Mouse (Mus musculus): ENCODE measurements around the gene Bace2. TPM values are rescaled to one million over a fixed set of nuclear protein-coding genes. Genes with fewer than 3 reads are reported as not detected.

Gene Bace2
- total RNA-seq, 2 experiments from 2014 or later: 14.7 to 18.6 TPM

DNA sequence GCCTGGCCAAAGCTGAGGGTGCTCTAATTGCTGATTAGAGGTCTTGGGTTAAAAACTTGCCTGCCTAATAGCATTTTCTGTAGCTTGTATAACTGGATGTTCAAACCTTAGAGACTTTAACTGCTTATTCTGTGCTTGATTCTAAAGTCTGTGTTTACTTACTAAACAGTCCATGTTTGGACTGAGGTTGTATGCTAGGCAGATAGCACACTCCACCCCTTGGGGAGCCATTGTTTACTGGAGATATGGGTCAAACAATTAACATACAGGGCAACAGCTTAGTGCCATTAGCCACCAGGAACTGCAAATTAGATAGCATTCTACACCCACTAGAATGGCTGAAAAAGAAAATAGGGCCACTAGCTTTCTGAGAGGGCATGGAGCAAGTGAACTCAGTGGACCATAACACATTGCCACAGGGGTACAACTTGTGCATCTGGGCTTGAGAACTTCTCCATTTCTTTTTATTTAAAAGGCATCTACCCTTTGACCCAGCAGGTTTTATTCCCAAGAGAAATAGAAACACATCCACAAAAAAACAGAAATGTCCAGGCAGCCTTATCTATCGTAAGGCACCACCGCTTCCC lies 41.5 kb downstream of the Bace2 start:
- intact Hi-C loops (cut with DNase I): no loop called here
- no peak for DNase-seq (ENCODE audit: low spot score)

DNA sequence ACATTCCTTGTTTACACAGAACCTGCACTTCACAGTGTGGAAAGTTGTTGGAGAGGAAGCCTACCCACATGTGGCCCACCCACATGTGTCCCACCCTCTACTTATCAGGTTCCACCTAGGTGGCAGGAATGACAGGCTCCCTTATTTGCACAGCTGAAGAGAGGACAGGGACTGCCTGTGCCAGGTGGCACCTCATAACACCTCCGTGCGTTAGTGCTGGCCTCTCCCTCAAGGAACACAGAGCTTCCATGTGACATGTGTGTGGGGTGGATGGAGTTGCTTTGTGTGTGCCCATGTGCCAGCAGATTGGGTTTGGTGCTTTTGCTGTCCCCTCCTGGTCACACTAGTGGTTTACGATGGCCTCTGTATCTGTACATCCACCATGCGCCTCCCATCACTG lies 43.4 kb downstream of the Bace2 start:
- DNase-seq (ENCODE audit: low spot score): no peak
- intact Hi-C loops (cut with DNase I): no loop called here

DNA sequence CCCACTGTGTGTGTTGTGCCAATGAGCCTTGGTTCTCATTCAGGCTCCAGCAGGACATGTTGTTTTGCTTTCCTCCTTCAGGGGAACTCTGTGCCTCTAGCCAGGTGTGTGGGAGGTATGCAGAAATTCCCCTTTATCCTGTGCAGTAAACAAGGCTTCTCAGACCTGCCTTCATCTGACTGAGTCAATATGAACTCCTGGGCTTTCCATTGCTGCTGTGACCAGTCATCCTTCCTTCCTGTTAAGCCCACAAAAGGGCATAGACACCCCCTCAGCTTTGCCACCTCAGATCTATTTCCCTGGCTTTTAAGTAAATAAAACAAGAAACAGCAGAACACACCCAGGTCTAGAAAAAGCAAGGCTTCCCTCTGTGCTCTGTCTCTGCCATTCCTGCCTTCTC lies 45.2 kb downstream of the Bace2 start:
- intact Hi-C loops (cut with DNase I): no loop called here
- DNase-seq (ENCODE audit: low spot score): no peak

DNA sequence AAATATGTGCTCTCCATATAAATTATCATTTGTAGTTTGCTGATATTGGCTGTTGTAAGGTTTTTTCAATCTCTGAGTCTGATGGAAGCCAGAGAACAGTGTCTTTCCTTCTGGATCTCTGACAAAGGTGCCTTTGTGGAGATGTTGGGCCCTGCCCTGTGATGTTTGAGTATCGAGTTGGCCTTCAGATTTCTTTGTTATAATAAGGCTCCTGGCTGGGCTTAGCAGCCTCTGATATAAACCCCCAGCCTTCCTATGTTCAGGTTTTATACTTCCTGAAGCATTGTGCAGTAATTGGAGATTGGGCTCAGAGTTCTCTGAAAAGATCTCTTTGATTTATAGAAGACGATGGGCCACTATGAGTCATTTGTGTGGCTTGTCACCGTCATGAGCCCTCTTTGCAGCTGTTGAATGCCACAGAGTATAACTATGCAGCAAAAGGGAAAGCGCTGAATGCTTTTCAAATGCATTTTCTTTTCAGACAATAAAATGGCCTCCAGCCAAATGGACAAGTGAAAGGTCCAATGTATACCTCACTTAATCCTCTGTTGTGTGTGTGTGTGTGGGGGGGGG lies 45.8 kb downstream of the Bace2 start:
- intact Hi-C loops (cut with DNase I): no loop called here
- no peak for DNase-seq (ENCODE audit: low spot score)

DNA sequence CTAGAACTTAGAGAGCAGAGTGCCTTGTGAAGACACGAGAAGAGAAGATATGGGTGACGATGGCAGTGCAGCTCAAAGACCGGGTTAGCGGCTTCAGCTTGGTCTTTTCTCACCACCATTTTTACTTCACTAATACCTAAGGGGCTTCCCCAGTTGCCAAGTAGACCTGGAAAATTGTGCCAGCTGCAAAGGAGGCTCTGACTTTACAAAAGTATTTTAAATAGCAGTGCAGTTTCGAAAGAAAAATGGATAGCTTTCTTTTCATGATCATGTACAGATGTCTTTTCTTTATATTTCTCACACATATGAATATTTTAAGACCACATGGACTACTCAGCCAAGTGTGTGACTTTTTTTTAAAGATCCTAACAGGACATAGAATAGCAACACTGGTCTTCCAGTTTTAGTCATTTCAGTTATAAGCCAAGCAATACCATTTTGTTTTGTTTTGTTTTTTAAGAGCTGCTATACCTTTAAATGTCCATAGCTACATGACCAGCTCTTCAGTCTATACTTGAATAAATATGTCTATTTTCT lies 49.0 kb downstream of the Bace2 start:
- no peak for DNase-seq (ENCODE audit: low spot score)
- intact Hi-C loops (cut with DNase I): no loop called here

DNA sequence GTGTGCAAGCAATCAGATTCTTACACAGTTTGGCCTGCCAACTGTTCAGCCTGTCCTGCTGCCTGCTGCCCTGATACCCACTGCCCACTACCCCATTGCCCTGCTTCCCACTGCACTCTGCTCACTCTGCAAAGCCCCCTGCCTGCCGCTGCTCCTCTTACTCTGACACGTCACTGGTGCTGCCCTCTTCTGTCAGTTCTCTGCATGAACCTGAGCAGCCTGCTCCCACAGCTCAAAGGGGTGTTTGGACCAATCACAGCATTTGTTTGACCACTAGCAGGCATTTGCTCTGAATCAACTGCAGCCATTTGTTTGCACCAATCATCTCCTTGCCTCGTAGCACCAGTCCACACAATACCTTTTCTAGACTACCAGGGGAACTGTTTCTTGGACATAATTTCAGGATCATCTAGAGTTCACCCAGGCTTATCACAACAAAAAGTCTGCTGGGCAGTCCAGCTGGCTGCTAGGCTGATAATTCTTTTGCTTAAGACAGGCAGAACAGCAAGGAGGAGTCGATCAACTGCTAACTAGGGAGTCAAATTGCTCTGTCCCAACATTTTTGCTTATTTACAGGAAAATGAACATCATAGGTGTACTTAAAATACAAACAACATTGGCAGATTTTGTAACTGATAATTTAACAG lies 61.5 kb downstream of the Bace2 start:
- intact Hi-C loops (cut with DNase I): loop anchor here (2.0 to 5.0 kb wide), 2 partner anchors 61 to 105 kb away; partner anchors contain the start of gene Bace2
- DNase-seq (ENCODE audit: low spot score): peak; percentile 18

DNA sequence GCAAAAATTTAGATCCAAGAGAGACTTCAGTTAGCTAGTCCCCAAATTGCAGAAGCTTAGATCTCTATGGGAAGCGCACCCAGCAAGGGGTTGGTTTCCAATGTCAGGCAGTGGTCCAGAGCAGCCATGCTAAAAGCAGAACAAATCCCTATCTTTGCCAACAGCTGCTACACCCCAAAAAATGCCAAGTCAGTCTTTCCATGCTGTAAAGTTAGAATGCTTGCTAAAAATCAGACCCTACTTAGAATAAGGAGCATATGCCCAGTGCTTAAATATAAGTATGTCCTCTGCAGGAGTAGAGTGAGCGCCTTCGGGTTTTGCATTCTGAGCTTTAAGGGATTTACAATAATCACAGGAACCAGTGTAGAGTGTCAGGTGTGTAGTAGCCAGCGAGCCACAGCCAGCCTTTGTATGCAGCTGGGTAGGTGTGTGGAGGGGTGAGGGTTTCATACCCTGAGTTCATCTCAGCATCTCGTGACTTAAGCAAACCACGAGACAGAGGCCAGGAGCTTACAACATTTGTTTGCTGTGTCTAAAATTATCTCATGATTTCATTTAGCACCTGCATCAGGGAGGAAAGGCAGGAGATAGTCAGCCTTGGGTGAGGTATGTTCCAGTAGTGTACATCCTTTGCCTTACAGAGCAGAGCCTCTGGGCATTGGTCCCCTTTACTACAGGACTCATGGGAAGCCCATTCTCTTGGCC lies 62.4 kb downstream of the Bace2 start:
- no peak for DNase-seq (ENCODE audit: low spot score)
- intact Hi-C loops (cut with DNase I): loop anchor here (2.0 to 5.0 kb wide), 2 partner anchors 62 to 106 kb away; partner anchors contain the start of gene Bace2

DNA sequence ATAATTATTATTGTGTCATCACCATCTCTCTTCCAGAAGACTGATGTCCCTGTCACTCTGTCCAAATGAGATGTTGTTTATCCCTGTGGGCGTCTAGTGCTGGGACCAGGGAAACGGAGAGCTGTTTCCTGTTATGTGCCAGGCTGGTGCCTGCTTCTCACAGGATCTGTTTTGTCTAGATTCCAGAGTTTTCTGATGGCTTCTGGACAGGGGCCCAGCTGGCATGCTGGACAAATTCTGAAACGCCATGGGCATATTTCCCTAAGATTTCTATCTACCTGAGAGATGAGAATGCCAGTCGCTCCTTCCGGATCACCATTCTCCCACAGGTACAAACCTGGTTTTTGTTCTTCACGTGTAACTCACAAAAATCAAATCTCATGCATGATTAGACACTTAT lies 65.1 kb downstream of the Bace2 start:
- intact Hi-C loops (cut with DNase I): no loop called here
- DNase-seq (ENCODE audit: low spot score): no peak

DNA sequence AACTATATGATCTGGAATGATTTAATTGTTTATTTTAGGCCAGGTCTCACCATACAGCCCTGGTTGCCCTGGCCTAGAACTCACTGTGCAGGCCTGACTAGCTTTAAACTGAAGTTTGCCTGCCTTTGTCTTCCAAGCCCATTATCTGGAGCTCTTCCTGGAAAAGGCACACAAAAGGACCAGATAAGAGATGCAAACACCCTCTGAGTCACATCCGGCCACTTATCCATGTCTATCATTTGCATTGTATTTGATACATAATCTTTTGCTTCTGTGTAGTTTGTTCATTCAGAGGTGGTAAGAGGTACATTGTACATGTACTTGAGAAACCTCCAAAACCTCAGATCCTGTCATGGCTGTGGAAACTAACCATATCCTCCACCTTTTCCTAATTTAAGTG lies 67.1 kb downstream of the Bace2 start:
- intact Hi-C loops (cut with DNase I): no loop called here
- no peak for DNase-seq (ENCODE audit: low spot score)

DNA sequence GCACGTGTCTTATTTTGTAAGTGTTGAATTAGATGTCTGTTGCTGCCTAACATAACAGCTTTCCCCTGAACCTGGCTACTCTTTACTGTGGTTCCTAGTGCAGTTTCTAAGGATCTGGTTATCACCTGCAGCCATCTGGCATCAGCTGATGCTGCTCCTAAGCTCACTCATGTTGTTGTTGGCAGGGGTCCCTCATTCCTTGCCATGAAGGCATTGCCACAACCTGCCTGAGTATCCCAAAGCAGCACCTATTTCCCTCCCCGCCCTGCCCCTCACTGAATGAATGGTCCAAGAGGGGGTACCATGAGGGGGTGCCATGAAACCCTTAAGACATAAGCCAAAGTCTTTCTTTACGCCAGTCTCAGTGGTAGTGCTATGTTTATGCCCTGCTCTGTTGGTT lies 71.5 kb downstream of the Bace2 start:
- intact Hi-C loops (cut with DNase I): no loop called here
- no peak for DNase-seq (ENCODE audit: low spot score)

DNA sequence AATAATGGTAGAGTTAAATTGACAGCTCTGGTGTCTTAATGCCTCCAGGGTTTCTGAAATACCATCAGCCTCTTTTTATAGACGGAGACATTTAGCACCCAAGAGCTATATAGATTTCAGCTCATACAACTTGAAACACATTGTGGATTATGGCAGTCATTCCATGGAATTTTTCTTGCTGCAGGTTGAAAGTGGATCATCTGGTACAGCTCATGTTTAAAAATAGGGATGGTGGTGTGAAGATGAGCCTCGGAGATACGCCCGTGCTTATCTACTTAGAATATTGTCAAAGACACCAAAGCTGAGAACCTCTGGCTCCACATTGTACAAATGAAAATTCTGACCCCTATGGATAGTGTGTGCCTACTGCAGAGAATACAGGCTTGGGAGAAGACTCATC lies 73.5 kb downstream of the Bace2 start:
- no peak for DNase-seq (ENCODE audit: low spot score)
- intact Hi-C loops (cut with DNase I): no loop called here

DNA sequence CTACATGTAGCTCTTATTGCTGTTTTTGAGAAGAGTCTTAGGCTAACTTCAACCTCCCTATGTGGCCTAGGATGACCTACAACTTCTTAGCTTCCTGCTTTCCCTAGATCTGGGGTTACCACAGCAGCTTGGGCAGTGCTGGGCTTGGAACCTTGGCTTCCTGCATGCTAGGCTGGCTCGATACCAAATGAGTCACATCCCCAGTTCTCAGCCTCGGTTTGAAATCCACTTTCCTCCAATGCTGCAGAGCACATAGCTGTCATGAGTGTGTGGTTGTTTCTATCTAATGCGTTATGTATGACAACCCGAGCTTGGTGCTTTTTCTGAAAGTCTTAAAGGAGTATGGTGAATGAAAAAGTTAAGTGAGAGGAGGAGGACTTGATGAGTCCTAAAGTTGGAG lies 74.8 kb downstream of the Bace2 start:
- peak; percentile 43 for DNase-seq (ENCODE audit: low spot score)
- intact Hi-C loops (cut with DNase I): no loop called here

DNA sequence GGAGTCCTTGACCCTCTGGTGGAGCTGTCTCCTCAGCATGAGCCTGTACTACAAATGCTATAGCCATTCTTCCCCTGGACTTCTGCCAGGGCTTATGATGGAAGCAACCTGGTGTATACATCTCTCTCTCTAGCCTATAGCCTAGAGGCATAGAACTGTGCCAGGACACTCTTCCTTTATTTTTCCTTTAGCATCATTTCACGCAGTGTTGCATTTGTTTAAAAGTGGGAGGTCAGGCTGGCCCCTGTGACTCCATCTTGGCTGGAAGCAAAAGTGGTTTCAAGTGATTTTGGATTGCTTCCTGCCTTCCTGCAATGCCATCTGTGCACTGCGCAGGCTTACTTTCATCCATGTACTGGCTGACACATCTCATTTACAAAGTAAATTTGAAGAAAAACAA lies 77.7 kb downstream of the Bace2 start:
- intact Hi-C loops (cut with DNase I): no loop called here
- DNase-seq (ENCODE audit: low spot score): no peak

DNA sequence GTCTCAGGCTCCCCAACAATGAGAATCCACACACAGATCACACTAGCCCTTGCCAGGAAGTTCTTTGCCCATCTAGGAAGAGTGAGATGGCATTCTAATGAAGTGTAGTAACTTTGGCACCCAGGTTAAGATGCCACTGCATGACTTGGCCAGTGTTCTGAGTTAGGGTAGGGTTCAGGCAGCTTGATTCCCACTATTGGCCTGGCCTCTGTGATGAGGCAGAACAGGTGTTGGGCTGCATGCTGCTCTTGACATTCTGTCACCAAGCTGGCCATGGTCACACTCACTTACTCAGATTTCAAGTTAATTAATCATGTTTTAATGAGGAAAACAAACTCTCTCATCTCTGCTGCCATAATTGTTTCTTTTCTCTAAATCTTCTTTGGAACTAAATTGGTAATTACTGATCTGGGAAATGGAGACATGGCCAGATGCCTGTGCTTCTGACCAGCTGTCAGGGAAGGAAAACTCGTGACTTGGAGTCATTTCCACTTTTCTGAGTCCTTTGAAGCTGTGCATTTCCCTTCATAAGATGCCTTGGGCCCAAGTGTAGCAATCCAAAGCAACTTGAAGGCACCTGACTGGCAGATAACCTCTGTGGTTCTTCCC lies 81.0 kb downstream of the Bace2 start:
- intact Hi-C loops (cut with DNase I): no loop called here
- DNase-seq (ENCODE audit: low spot score): no peak

DNA sequence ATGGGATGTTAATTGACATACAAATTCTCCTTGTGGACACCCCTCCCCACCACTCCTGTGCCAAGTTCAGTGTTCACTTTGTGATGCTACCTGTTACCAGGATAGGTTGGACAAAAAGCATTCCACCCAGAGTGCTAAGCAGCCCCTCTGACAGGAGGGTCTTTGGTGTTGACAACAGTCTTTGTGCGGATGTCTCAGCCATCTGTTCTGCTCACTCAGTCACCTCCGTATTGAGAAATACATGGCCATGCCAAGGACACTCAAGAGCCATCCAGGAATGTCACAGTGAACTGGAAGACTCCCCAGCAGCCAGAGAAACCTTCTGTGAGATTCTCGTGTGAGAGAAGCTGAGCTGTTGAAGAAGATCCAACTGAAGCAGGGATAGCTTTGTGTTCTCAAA lies 81.6 kb downstream of the Bace2 start:
- intact Hi-C loops (cut with DNase I): no loop called here
- no peak for DNase-seq (ENCODE audit: low spot score)

DNA sequence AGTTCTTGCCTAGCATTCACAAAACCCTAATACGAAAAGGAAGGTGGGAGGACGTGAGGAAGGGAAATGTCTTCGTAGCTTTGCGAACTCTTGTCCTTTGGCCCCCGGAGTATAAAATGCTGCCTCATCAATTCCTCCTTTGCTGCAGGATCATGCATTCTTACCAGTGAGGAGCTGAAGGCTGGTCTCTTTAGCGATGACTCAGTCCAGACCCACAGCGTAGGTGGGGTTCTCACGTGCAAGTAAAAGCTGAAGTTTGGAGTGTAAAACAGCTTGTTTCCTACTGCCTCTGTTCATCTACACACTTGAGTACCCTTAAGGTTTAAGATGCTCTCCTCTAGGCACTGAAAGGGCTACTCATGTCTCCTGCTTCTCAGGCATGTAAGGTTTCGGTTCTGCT lies 85.4 kb downstream of the Bace2 start:
- intact Hi-C loops (cut with DNase I): loop anchor here (5.0 kb wide), 1 partner anchor 150 kb away; no protein-coding TSS in a partner anchor
- DNase-seq (ENCODE audit: low spot score): no peak

DNA sequence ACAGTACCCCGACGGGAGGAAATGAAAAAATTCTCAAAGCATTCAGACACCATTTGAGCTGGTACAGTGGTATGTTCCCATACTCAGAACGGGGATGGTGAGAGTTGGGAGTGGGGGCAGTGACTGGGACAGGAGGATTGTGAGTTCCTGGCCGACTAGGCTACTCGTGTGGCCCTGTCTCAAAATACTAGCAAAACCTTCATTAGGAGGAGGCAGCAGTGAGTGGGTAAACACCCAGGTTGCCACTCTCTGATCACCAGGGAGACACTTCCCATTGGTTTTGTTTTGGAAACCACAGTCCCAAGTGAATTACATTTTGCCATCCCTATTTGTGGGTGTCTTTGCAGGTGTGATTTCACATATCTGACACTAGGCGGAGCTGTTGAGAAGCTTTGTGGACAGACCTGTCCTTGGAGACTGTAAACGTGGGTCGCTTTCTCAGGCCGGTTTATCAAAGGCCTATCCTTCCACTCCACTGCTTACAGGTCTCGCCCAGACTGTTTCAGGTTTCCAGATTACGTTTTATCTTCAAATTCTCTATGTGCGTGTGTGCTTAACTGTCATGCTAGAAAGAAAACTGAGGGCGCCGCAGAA lies 87.2 kb downstream of the Bace2 start:
- no peak for DNase-seq (ENCODE audit: low spot score)
- intact Hi-C loops (cut with DNase I): loop anchor here (2.0 to 5.0 kb wide), 2 partner anchors 125 to 149 kb away; no protein-coding TSS in a partner anchor

DNA sequence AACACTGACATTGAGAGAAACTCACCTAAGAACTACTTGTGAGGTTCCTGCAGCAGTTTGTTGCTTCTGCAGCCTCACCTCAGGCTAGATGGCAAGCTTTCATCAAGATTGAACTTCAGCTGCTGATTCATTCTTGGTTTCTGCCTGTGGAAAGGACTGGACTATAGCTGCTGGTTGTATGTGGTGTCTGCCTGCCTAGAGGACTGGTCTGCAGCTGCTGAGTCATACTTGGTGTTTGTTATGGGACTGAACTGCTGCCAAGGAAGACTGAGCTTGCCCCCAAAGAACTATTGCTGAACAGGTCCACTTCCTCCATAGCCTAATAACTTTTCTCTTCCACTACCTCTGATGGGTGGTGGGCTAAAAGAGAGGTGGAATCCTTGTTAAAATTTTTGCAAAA lies 90.8 kb downstream of the Bace2 start:
- DNase-seq (ENCODE audit: low spot score): no peak
- intact Hi-C loops (cut with DNase I): no loop called here

DNA sequence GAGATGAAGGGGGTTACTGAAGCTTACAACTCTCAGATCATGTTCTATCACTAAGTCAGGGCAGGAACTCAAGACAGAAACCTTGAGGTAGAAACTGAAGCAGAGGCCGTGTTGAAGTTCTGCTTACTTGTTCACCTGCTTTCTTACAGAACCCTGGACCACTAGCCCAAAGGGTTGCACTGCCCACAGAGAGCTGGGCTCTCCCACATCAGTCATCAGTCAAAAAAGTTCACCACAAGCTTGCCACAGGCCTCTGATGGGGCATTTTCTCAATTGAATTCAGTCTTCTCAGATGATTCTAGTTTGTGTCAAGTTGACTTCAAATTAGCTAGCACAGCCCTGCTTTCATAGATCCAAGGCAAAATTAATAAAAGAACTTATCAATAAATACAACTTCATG lies 103.3 kb downstream of the Bace2 start:
- no peak for DNase-seq (ENCODE audit: low spot score)
- intact Hi-C loops (cut with DNase I): loop anchor here (5.0 kb wide), 1 partner anchor 72 kb away; no protein-coding TSS in a partner anchor

DNA sequence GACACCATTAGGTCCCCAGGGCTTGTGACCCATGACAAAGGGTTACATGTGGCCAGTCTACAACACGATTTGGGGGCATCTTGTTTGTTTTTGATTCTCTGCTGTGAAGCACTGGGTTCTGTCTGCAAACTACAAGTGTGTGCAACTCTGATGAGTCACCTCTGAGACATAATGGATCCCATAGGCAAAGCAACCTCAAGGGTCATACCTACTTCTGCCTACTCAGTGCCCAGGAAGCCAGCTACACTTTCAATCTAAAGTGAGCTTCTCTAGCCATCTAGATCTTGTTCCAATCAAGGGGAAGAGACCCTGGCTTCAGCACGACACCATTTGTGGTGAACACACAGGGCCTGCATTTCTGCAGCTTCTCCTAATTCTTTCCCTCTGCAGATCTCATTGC lies 104.7 kb downstream of the Bace2 start:
- no peak for DNase-seq (ENCODE audit: low spot score)
- intact Hi-C loops (cut with DNase I): loop anchor here (5.0 kb wide), 1 partner anchor 71 kb away; no protein-coding TSS in a partner anchor
